Mouse (Mus musculus) forebrain, embryonic 11.5 days (tissue): ENCODE measurements around the gene Trem2. TPM values are rescaled to one million over a fixed set of nuclear protein-coding genes. Genes with fewer than 3 reads are reported as not detected.
"Not testable (repeated sequence)": the region's sequence is repeated elsewhere in the genome, so short reads cannot be mapped to it uniquely, and the experiment has no call there.

Source experiments
- ATAC-seq: fragments of 200-750 bp; cut with Nextera tagmentation; replicated peaks from 2 replicates; pipeline ENCODE4 v1.8.0; 2017; ENCODE audit warnings: moderate TSS enrichment; ENCODE audit not compliant: low FRiP score
- DNase-seq: peaks from one replicate; pipeline ENCODE4 v3.0.0-alpha.2; 2017; ENCODE audit warnings: low spot score
- H3K27ac ChIP-seq: fragments of 300-500 bp; sonication (generic); 2 replicates; pipeline ENCODE4 v1.5.1; 2014; ENCODE audit warnings: low read depth, low read length
- H3K27me3 ChIP-seq: fragments of 300-500 bp; sonication (generic); 2 replicates; pipeline ENCODE4 v1.6.1; 2014; ENCODE audit warnings: mild to moderate bottlenecking, low read length, mixed read lengths; ENCODE audit not compliant: control insufficient read depth, insufficient read depth
- H3K36me3 ChIP-seq: fragments of 300-500 bp; sonication (generic); 2 replicates; pipeline ENCODE4 v1.6.1; 2014; ENCODE audit warnings: mild to moderate bottlenecking, low read length, moderate library complexity, mixed read lengths; ENCODE audit not compliant: control insufficient read depth, insufficient read depth
- H3K4me1 ChIP-seq: fragments of 300-500 bp; sonication (generic); replicated peaks from 2 replicates; pipeline ENCODE4 v1.6.1; 2014; ENCODE audit warnings: low read length, mixed read lengths; ENCODE audit not compliant: control insufficient read depth, insufficient read depth
- H3K4me2 ChIP-seq: fragments of 300-500 bp; sonication (generic); 2 replicates; pipeline ENCODE4 v1.6.1; 2014; ENCODE audit warnings: low read depth, mild to moderate bottlenecking, low read length, moderate library complexity, mixed read lengths; ENCODE audit not compliant: severe bottlenecking
- H3K4me3 ChIP-seq: fragments of 300-500 bp; sonication (generic); 2 replicates; pipeline ENCODE4 v1.5.1; 2014; ENCODE audit warnings: low read depth, low read length
- H3K9ac ChIP-seq: fragments of 300-500 bp; sonication (generic); 2 replicates; pipeline ENCODE4 v1.6.1; 2014; ENCODE audit warnings: low read length
- H3K9me3 ChIP-seq: fragments of 300-500 bp; sonication (generic); 2 replicates; pipeline ENCODE4 v1.6.1; 2016; ENCODE audit warnings: low read length, mixed read lengths; ENCODE audit not compliant: control insufficient read depth
- WGBS: fragments of 180-500 bp; shearing (Covaris S2); extraction: QIAGEN DNeasy Blood & Tissue Kit; methylation state at CpG from one replicate; pipeline ENCODE4 v1.1.7; 2014; 5-methylcytosine and 5-hydroxymethylcytosine counted together
- polyA plus RNA-seq: library from polyadenylated mRNA; unstranded; fragments of >200 nt; fragmentation: Nextera tagmentation; extraction: Ambion mirVana; gene quantifications from 2 replicates; pipeline ENCODE4 v1.2.1, GENCODE M21; 2014

Gene Trem2
- polyA plus RNA-seq, 1 experiment from 2014 or later = 1.2 TPM

- Histone ChIP-seq H3K4me1 (no peaks in the 10 kb centered on the region), H3K27ac (no peak overlapping the region), H3K4me3 (no peak overlapping the region), H3K9ac (no peak overlapping the region), H3K36me3 (no peaks in the 10 kb centered on the region), H3K9me3 (no peaks in the 10 kb centered on the region), H3K27me3 (no peaks in the 10 kb centered on the region), H3K4me2 (no peak overlapping the region)
- ATAC-seq (no peak), DNase-seq (no peak)
- WGBS = 97% methylated on average over 1 of the region's 1 CpGs
Measured at GRCm38 (mm10) chr17:48340267-48340666, 5.9 kb upstream of the Trem2 start.

- no peak overlapping the region for H3K27ac ChIP-seq
- no peaks in the 10 kb centered on the region for H3K27me3 ChIP-seq
- H3K4me1 ChIP-seq = no peaks in the 10 kb centered on the region
- no peak overlapping the region for H3K4me2 ChIP-seq
- H3K36me3 ChIP-seq = no peaks in the 10 kb centered on the region
- ATAC-seq = no peak
- H3K9ac ChIP-seq = no peak overlapping the region
- DNase-seq = no peak
- 82% methylated on average over 3 of the region's 3 CpGs for WGBS
- no peak overlapping the region for H3K4me3 ChIP-seq
- no peaks in the 10 kb centered on the region for H3K9me3 ChIP-seq
Measured at GRCm38 (mm10) chr17:48341947-48342346, 4.3 kb upstream of the Trem2 start.

GRCm38 (mm10) chr17:48343065-48343464 lies 3.1 kb upstream of the Trem2 start:
- Histone ChIP-seq H3K9me3 (no peaks in the 10 kb centered on the region), H3K4me1 (no peaks in the 10 kb centered on the region), H3K27ac (no peak overlapping the region), H3K4me2 (no peak overlapping the region), H3K9ac (no peak overlapping the region), H3K27me3 (no peaks in the 10 kb centered on the region), H3K36me3 (no peaks in the 10 kb centered on the region), H3K4me3 (no peak overlapping the region)
- WGBS = 85% methylated on average over 2 of the region's 2 CpGs
- ATAC-seq (no peak), DNase-seq (no peak)

GRCm38 (mm10) chr17:48345824-48346223 lies 377 bp upstream of the Trem2 start:
- no peak overlapping the region for H3K27ac ChIP-seq
- WGBS = 83% methylated on average over 4 of the region's 4 CpGs
- H3K4me3 ChIP-seq = no peak overlapping the region
- H3K4me2 ChIP-seq = no peak overlapping the region
- no peaks in the 10 kb centered on the region for H3K9me3 ChIP-seq
- H3K27me3 ChIP-seq = no peaks in the 10 kb centered on the region
- ATAC-seq = no peak
- H3K36me3 ChIP-seq = no peaks in the 10 kb centered on the region
- H3K9ac ChIP-seq = no peak overlapping the region
- no peaks in the 10 kb centered on the region for H3K4me1 ChIP-seq
- DNase-seq = peak; percentile 40

GRCm38 (mm10) chr17:48346834-48347233 lies 633 bp downstream of the Trem2 start:
- no peaks in the 10 kb centered on the region for H3K4me1 ChIP-seq
- no peaks in the 10 kb centered on the region for H3K9me3 ChIP-seq
- no peak overlapping the region for H3K4me2 ChIP-seq
- 58% methylated on average over 4 of the region's 4 CpGs for WGBS
- no peak overlapping the region for H3K27ac ChIP-seq
- H3K4me3 ChIP-seq = no peak overlapping the region
- H3K27me3 ChIP-seq = no peaks in the 10 kb centered on the region
- DNase-seq (peak; percentile 35), ATAC-seq (no peak)
- no peak overlapping the region for H3K9ac ChIP-seq
- no peaks in the 10 kb centered on the region for H3K36me3 ChIP-seq

- Histone ChIP-seq H3K9ac (no peak overlapping the region), H3K4me2 (no peak overlapping the region), H3K27me3 (no peaks in the 10 kb centered on the region), H3K27ac (no peak overlapping the region), H3K4me1 (no peaks in the 10 kb centered on the region), H3K36me3 (no peaks in the 10 kb centered on the region), H3K9me3 (no peaks in the 10 kb centered on the region), H3K4me3 (no peak overlapping the region)
- DNase-seq (no peak), ATAC-seq (no peak)
- 81% methylated on average over 2 of the region's 2 CpGs for WGBS
Measured at GRCm38 (mm10) chr17:48347287-48347686, 1.1 kb downstream of the Trem2 start.

GRCm38 (mm10) chr17:48350681-48351193 lies 4.5 kb downstream of the Trem2 start:
- 84% methylated on average over 5 of the region's 5 CpGs for WGBS
- no peaks in the 10 kb centered on the region for H3K9me3 ChIP-seq
- no peak overlapping the region for H3K9ac ChIP-seq
- no peak overlapping the region for H3K4me3 ChIP-seq
- ATAC-seq (no peak), DNase-seq (no peak)
- no peak overlapping the region for H3K4me2 ChIP-seq
- no peak overlapping the region for H3K27ac ChIP-seq
- H3K36me3 ChIP-seq = no peaks in the 10 kb centered on the region
- no peaks in the 10 kb centered on the region for H3K27me3 ChIP-seq
- H3K4me1 ChIP-seq = no peaks in the 10 kb centered on the region

GRCm38 (mm10) chr17:48352976-48353375 lies 6.8 kb downstream of the Trem2 start:
- not testable (repeated sequence) for H3K4me2 ChIP-seq, DNase-seq, H3K27ac ChIP-seq, H3K36me3 ChIP-seq, H3K9me3 ChIP-seq, H3K27me3 ChIP-seq, H3K4me1 ChIP-seq, H3K4me3 ChIP-seq, H3K9ac ChIP-seq, ATAC-seq
- WGBS = 67% methylated on average over 7 of the region's 7 CpGs

- no peak overlapping the region for H3K27ac ChIP-seq
- no peak overlapping the region for H3K4me3 ChIP-seq
- no peaks in the 10 kb centered on the region for H3K36me3 ChIP-seq
- no peaks in the 10 kb centered on the region for H3K27me3 ChIP-seq
- no peak for ATAC-seq
- DNase-seq = no peak
- H3K4me2 ChIP-seq = no peak overlapping the region
- no peaks in the 10 kb centered on the region for H3K9me3 ChIP-seq
- H3K9ac ChIP-seq = no peak overlapping the region
- no peaks in the 10 kb centered on the region for H3K4me1 ChIP-seq
- WGBS = 93% methylated on average over 3 of the region's 3 CpGs
Measured at GRCm38 (mm10) chr17:48355822-48356221, 9.6 kb downstream of the Trem2 start.
